In the genomic region with DNA sequence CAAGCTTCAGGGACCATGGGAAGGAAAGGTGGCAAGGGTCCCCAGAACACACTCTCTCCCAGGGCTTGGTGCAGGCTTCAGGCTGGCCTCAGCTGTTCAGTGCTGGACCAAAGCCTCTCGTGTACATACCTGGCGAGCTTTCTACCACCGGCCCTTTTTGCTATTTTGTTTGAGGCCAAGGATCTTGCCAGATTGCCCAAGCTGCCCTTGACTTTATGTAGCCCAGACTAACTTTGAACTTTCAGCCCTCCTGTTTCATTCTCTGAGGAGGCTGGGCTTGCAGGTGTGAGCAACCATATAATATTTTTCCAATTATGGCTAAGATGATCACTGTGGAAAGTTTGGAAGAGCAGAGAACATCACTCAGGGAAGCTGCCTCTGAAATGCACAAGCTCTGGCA, we compare ENCODE assay signal across 36 mouse cellular contexts. TPM values are rescaled to one million over a fixed set of nuclear protein-coding genes. Genes with fewer than 3 reads are reported as not detected.
"Had no signal": no experiment of that assay in that cellular context is flagged by ENCODE, and none has a peak within 500 bp of the region (broad histone marks: within the 10 kb centered on the region; RNA-seq: fewer than 3 reads in every experiment).

No protein-coding gene starts in this region.

- H3K36me3 ChIP-seq: heart, embryonic 10.5 days; heart, embryonic 12.5 days; heart, embryonic 13.5 days; heart, embryonic 15.5 days; hindbrain, embryonic 10.5 days; hindbrain, embryonic 12.5 days; hindbrain, embryonic 13.5 days; hindbrain, embryonic 15.5 days; intestine, embryonic 15.5 days; kidney, embryonic 15.5 days had no signal

- ATAC-seq: hindbrain, embryonic 16.5 days; hindbrain, postnatal 0 days; inflammation-experienced regulatory T-cells, adult 6 months; intestine, embryonic 15.5 days; intestine, embryonic 16.5 days; intestine, postnatal 0 days had no signal

- H3K9me3 ChIP-seq: heart, embryonic 10.5 days; heart, embryonic 12.5 days; heart, embryonic 13.5 days; heart, embryonic 15.5 days; hindbrain, embryonic 10.5 days; hindbrain, embryonic 12.5 days; hindbrain, embryonic 13.5 days; hindbrain, embryonic 15.5 days; intestine, embryonic 15.5 days; kidney, embryonic 15.5 days had no signal

- DNase-seq: heart, postnatal 10 days; heart, postnatal 14 days; heart, postnatal 36 days; heart, postnatal 4 days; kidney, adult 11 months; kidney, adult 18-20 months; kidney, adult 2 months; kidney, adult 8-10 months; kidney, adult 9 months; kidney, postnatal 10 days; kidney, postnatal 14 days; kidney, postnatal 25 days; kidney, postnatal 36 days; kidney, postnatal 4 days; layer of hippocampus, adult 9-11 months; layer of hippocampus, postnatal 36 days had no signal

- H3K4me3 ChIP-seq: heart, embryonic 10.5 days; heart, embryonic 12.5 days; heart, embryonic 13.5 days; heart, embryonic 15.5 days; hindbrain, embryonic 10.5 days; hindbrain, embryonic 12.5 days; hindbrain, embryonic 13.5 days; hindbrain, embryonic 15.5 days; intestine, embryonic 15.5 days; kidney, embryonic 15.5 days; layer of hippocampus, adult 2 months had no signal

- H3K4me2 ChIP-seq: heart, embryonic 11.5 days; heart, embryonic 12.5 days; heart, embryonic 13.5 days; heart, embryonic 15.5 days; hindbrain, embryonic 12.5 days; hindbrain, embryonic 13.5 days; hindbrain, embryonic 14.5 days; hindbrain, embryonic 15.5 days; intestine, embryonic 15.5 days; kidney, embryonic 15.5 days had no signal

- H3K27me3 ChIP-seq: heart, embryonic 12.5 days; heart, embryonic 15.5 days; intestine, embryonic 15.5 days had no signal

- H3K9ac ChIP-seq: heart, embryonic 12.5 days; heart, embryonic 13.5 days; heart, embryonic 15.5 days; hindbrain, embryonic 12.5 days; hindbrain, embryonic 13.5 days; hindbrain, embryonic 14.5 days; hindbrain, embryonic 15.5 days; intestine, embryonic 15.5 days; kidney, embryonic 15.5 days had no signal

- H3K27ac ChIP-seq: heart, embryonic 10.5 days; heart, embryonic 13.5 days; heart, embryonic 15.5 days; hindbrain, embryonic 10.5 days; hindbrain, embryonic 12.5 days; hindbrain, embryonic 13.5 days; hindbrain, embryonic 14.5 days; hindbrain, embryonic 15.5 days; hindbrain, postnatal 0 days; intestine, embryonic 15.5 days; kidney, embryonic 15.5 days; kidney, postnatal 0 days; layer of hippocampus, adult 2 months had no signal

RNA-seq across cellular contexts. Expression of gene Efna1, which starts 3.3 kb away (rescaled TPM):
- total RNA-seq: hematopoietic stem cell, adult 5-6 weeks had no signal
- polyA plus RNA-seq: inflammation-experienced regulatory T-cells, adult 6 months had no signal
